Mouse (Mus musculus) fibroblast of lung, adult 2 months (primary cell): ENCODE measurements at regions not wholly inside any gene's neighbourhood (a gene's known extent, or its start where the extent isn't known, plus 50 kb on each side); places are given as distances from the start of the nearest gene placed in this dataset.

Experiments used
- DNase-seq: peaks from one replicate; pipeline ENCODE4 v3.0.0-alpha.2; 2011; ENCODE audit warnings: low read depth

- DNase-seq: no peak
These were observed 596.3 kb upstream of the Syt1 start for GRCm38 (mm10) chr10:109607121-109607520.

GRCm38 (mm10) chr10:109603241-109603640, 592.5 kb upstream of the Syt1 start:
- no peak for DNase-seq

GRCm38 (mm10) chr10:109598604-109599003, 587.8 kb upstream of the Syt1 start:
- no peak for DNase-seq

- DNase-seq: no peak
These were observed 562.4 kb upstream of the Syt1 start for GRCm38 (mm10) chr10:109573200-109573599.

- no peak for DNase-seq
These were observed 559.0 kb upstream of the Syt1 start for GRCm38 (mm10) chr10:109569798-109570197.

GRCm38 (mm10) chr10:109566675-109567074, 555.9 kb upstream of the Syt1 start:
- DNase-seq: no peak

GRCm38 (mm10) chr10:109561638-109562037, 550.9 kb upstream of the Syt1 start:
- DNase-seq: no peak

- DNase-seq: no peak
These were observed 550.3 kb upstream of the Syt1 start for GRCm38 (mm10) chr10:109561094-109561493.

GRCm38 (mm10) chr10:109543301-109543700, 532.5 kb upstream of the Syt1 start:
- DNase-seq: no peak

GRCm38 (mm10) chr10:109540229-109540628, 529.4 kb upstream of the Syt1 start:
- no peak for DNase-seq

- no peak for DNase-seq
These were observed 517.3 kb upstream of the Syt1 start for GRCm38 (mm10) chr10:109528096-109528495.

GRCm38 (mm10) chr10:109521681-109522080, 510.9 kb upstream of the Syt1 start:
- DNase-seq: no peak

GRCm38 (mm10) chr10:109517664-109518063, 506.9 kb upstream of the Syt1 start:
- no peak for DNase-seq

GRCm38 (mm10) chr10:109515225-109515624, 504.4 kb upstream of the Syt1 start:
- DNase-seq: no peak

GRCm38 (mm10) chr10:109510917-109511715, 500.3 kb upstream of the Syt1 start:
- no peak for DNase-seq

- no peak for DNase-seq
These were observed 497.8 kb upstream of the Syt1 start for GRCm38 (mm10) chr10:109508553-109508952.

- no peak for DNase-seq
These were observed 496.4 kb upstream of the Syt1 start for GRCm38 (mm10) chr10:109507228-109507627.

GRCm38 (mm10) chr10:109504683-109505082, 493.9 kb upstream of the Syt1 start:
- DNase-seq: no peak

- DNase-seq: no peak
These were observed 490.1 kb upstream of the Syt1 start for GRCm38 (mm10) chr10:109500861-109501260.

- DNase-seq: no peak
These were observed 487.5 kb upstream of the Syt1 start for GRCm38 (mm10) chr10:109498301-109498700.

GRCm38 (mm10) chr10:109496161-109496560, 485.4 kb upstream of the Syt1 start:
- DNase-seq: peak; percentile 14

GRCm38 (mm10) chr10:109490765-109491164, 480.0 kb upstream of the Syt1 start:
- DNase-seq: no peak

- DNase-seq: no peak
These were observed 477.2 kb upstream of the Syt1 start for GRCm38 (mm10) chr10:109488000-109488399.
